Mouse (Mus musculus) heart, adult 2 months (tissue): ENCODE measurements at regions not wholly inside any gene's neighbourhood (a gene's known extent, or its start where the extent isn't known, plus 50 kb on each side); places are given as distances from the start of the nearest gene placed in this dataset.

Source experiments
- CTCF ChIP-seq: fragments of 200-600 bp; IDR thresholded peaks from 2 replicates; pipeline ENCODE4 v1.8.1; 2022; ENCODE audit warnings: antibody characterized with exemption, mild to moderate bottlenecking, moderate library complexity
- EP300 ChIP-seq: fragments of 200-500 bp; IDR thresholded peaks from 2 replicates; pipeline ENCODE4 v1.6.1; 2011; ENCODE audit warnings: low read depth, low read length, control low read depth; ENCODE audit not compliant: insufficient read depth
- POLR2A ChIP-seq: fragments of 200-500 bp; IDR thresholded peaks from 2 replicates; pipeline ENCODE4 v1.6.1; 2011; ENCODE audit warnings: mild to moderate bottlenecking, low read depth, low read length, control low read depth; ENCODE audit not compliant: insufficient read depth

- no peak for TF ChIP-seq EP300
- no peak for TF ChIP-seq CTCF
- no peak for TF ChIP-seq POLR2A
Observed at GRCm38 (mm10) chr13:28607551-28608114, 345.9 kb downstream of the Sox4 start.
